Mouse (Mus musculus) adipocyte (in vitro differentiated cells): ENCODE data around the gene Ptgir.

ENCODE experiments used
- DNase-seq: peaks from one replicate; pipeline ENCODE4 v3.0.0-alpha.2; 2016; ENCODE audit warnings: low spot score

The Ptgir gene

GRCm38 (mm10) chr7:16906281-16906680, at the start of gene Ptgir:
Gene Ptgir (plus strand): TSS chr7:16906490.
- no peak for DNase-seq

DNA sequence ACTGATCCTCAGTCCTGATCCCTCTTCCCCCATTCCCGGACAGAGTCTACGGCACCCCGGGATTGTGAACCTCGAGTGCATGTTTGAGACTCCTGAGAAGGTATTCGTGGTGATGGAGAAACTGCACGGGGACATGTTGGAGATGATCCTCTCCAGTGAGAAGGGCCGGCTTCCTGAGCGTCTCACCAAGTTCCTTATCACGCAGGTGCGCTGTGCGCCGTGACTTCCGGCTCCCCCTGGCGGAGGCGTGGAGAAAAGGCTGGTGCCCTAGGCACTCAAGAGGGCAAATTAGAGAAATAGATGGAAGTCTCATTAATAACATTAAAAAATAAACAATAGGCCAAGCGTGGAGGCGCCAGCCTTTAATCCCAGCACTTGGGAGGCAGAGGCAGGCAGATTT, 48.0 kb upstream of the Ptgir start:
- no peak for DNase-seq

DNA sequence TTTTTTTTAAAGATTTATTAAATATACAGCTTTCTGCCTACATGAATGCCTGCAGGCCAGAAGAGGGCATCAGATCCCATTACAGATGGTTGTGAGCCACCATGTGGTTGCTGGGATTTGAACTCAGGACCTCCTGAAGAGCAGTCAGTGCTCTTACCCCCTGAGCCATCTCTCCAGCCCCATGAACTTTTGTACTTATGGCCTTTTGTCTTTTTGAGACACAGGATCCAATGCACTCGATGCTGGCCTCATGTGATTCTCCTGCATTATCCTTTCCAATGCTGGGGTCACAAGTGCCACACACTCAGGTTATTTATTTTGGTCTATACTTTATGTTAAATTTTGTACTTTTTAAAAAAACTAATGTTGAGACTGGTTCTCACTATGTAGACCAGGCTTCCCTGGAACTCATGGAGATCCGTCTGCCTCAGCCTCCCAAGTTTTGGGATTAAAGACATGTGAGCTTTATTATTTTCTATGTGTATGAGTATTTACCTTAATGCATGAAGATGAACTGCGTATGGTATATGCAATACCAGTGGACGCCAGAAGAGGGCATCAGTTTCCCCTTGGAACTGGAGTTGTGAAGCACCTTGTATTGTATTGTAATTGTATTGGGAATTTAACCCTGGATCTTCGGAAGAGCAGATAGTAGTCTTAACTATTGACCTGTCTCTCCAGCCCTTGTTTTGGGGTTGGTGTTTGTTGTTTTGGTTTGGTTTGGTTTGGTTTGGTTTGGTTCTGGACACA, 46.2 kb upstream of the Ptgir start:
- peak; percentile 45 for DNase-seq

- DNase-seq: no peak
These were observed 38.8 kb upstream of the Ptgir start for GRCm38 (mm10) chr7:16867488-16867887.

GRCm38 (mm10) chr7:16869497-16869896, 36.8 kb upstream of the Ptgir start:
- no peak for DNase-seq

GRCm38 (mm10) chr7:16871600-16871999, 34.7 kb upstream of the Ptgir start:
- peak; percentile 26 for DNase-seq

DNA sequence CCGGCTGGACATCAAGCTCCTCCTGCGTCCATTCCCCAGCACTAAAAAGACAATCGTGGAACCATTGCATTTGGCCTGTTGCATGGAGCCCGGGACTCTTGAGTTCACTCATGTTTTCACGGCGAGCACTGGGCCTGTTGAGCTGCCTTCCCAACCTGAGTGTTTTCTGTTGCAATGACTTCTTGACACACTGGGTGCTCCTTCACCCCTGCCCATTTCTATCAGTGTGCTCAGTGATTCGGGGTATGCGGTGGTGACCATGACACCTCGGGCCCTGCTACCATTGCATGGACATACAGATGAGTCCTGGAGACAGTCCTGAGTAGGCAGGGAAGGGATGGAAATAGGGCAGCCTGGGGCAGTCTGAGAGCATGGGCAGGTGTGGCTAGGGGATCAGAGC, 33.8 kb upstream of the Ptgir start:
- DNase-seq: no peak

DNA sequence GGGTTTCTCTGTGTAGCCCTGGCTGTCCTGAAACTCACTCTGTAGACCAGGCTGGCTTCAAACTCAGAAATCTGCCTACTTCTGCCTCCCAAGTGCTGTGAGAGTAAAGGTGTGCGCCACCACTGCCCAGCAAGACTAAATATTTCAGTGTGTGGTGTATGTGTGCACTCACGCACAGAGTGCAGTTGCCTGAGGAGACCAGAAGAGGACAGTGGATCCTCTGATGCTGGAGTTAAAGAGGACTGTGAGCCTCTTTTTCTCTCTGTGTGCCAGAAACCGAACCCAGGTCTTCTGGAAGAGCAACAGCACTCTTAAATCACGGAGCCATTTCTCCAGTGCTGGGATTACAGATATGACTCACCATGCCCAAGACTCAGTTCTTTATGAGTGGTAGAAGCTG, 32.9 kb upstream of the Ptgir start:
- DNase-seq: no peak

GRCm38 (mm10) chr7:16874190-16874589, 32.1 kb upstream of the Ptgir start:
- DNase-seq: peak; percentile 77

DNA sequence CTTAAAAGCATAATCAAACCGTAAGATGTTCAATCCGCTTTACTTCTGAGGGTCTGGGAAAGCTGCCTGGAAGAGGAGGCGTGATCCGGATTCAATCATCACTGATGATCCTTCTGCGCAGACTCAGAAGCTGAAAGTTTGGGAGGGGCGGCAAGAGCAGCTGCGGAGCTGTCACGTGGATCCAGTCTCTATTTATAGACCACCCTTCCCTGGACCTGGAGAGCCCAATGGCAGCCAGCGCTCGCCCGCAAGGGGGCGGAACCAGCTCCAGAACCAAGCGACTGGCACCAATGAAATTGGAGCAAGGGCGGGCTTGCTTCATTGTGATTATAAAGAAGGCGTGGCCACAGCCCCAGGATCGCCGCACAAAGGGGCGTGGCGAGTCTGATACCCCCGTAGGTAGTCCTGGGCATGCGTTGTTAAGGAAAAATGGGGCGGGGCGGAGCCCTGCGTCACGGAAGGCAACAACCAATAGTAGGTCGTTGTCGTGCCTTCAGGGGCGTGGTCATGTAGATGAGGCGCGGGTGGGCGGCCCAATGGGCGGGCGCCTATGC, 31.5 kb upstream of the Ptgir start:
- peak; percentile 99 for DNase-seq

DNA sequence AGATGAGACGGTGACA, 31.2 kb upstream of the Ptgir start, which contains the start of gene Dact3:
TSS of gene Dact3 (plus strand) at position 8 of the 16 bp plus-strand sequence.
- no peak for DNase-seq

DNA sequence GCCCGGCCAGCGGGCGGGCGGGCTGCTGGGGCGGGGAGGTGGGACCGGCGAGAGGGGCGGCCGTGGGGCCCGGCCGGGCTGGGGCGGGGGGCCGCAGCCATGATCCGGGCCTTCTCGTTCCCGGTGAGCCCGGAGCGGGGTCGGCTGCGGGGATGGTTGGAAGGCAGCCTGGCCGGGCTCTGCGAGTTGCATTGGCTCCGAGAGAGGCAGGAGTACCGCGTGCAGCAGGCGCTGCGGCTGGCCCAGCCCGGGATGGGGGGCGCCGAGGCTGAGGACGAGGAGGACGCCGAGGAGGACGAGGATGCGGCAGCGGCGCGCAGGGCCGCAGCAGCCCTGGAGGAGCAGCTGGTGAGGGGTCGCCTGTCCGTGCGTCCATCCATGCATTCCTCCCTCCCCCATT, 31.0 kb upstream of the Ptgir start:
- DNase-seq: no peak

DNA sequence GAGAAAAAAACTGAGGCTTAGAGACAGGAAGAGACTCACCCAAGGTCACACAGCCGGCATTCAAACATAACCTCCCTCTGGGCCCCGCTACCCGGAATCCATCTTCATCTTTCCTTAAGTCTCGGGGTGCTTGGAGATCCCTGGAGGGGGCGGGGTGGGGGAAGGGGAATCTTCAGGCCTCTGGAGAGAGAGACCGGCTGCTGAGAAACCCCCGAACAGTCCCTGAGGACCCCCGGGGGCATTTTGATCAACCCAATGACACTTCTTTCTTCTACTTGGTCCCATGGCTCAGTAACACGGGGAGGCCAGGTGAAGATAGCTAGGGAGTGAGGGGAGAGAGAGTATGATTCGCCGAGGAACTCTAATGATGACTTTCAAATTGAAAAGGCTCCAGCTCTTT, 30.3 kb upstream of the Ptgir start:
- no peak for DNase-seq

- no peak for DNase-seq
These were observed 29.7 kb upstream of the Ptgir start for GRCm38 (mm10) chr7:16876608-16877007.

DNA sequence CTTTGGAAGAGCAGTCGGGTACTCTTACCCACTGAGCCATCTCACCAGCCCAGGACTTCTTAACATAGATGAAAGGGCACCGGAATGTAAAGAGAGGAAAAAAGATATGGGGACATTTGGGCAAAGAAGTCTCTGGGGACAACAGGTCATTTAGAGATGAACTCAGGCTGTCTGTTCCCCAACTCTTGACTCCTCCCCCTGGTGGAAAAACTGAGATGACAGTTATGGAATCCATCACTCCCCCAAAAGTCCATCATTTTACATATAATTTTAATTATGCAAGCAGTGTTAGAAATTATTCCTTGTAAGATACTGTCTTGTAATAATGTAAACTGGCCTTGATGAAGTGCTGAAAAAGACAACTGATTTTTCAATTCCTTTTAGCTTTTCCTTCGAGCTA, 28.6 kb upstream of the Ptgir start:
- no peak for DNase-seq

DNA sequence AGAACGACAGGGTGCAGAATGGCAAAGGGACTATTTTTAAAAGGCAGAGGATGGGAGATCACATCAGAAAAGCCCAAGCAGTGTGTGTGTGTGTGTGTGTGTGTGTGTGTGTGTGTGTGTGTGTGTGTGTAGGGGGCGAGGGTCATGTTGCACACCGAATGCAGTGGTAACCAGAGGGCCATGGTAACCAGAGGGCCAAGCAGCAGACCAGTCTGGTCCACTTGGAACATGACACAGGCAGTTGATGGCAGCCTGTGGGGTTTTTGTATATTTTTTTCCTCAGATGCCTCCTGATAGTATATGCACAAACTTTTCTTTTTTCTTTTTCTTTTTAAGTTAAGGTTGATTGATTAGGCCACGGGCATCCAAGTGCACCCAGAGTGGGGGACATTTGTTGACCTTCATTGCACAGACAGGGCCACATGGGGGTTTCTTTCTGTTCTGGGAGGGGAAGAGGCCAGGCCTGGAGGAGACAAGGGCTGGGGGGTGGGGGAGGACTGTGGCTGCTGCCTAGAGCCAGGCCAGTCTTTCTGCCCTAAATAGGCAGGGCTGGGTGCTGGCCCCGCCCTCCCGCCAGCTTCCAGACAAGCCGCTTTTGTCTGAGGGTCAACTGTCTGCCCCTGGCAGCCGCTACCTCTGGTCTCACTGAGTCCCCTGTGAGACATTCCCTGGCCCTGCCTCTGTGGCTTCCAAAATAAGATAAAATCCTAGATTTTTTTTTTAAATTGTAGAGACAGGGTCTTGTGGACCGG, 26.3 kb upstream of the Ptgir start:
- DNase-seq: no peak

DNA sequence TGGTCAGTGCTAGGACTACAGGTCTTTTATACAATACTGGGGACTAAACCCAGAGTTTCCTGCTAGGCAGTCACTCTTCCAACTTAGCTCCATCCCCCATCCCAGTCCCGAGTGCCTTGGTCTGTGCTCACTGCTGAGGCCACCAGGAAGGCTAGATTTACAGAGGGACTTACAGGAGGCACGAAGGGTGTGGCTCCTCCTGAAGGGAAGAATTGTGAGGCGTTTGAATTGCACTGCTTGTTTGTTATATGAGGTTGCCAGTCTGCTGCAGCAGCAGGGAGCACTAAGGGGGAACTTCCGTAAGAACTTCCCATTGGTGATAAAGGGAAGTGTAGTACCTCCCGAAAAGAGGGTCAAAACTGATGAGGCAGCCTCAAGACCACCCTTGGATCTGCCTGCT, 25.7 kb upstream of the Ptgir start:
- no peak for DNase-seq

DNA sequence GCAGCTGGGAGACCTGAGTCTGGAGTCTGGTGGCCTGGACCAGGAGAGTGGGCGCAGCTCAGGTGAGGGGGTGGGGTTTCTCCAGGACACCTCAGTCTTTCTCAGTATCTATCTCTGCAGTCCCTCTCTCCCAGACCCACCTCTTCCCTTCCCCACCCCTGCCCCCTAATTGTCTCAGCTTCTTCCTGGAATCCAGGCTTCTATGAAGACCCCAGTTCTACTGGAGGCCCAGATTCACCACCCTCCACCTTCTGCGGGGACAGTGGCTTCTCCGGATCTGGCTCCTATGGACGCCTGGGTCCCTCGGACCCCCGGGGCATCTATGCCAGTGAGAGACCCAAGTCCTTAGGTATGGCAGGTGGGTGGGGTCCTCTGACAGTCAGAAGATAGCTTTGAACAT, 23.1 kb upstream of the Ptgir start:
- no peak for DNase-seq

GRCm38 (mm10) chr7:16884334-16884733, 22.0 kb upstream of the Ptgir start:
- DNase-seq: no peak

GRCm38 (mm10) chr7:16885271-16885776, 21.0 kb upstream of the Ptgir start:
- no peak for DNase-seq

DNA sequence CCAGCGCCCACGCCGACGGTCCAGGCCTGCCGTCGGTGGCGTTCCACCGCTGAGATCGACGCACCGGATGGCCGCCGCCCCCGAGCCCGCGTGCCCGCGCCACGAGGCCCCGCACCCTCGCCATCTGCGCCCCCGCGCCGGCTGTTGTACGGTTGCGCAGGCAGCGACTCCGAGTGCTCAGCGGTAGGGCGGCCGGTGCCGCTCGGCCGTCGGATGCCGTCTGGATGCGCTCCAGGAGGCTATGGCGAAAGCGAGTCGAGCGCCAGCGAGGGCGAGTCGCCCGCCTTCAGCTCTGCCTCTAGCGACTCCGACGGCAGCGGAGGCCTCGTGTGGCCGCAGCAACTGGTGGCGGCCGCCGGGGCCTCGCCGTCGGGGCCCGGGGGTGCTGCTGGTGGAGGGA, 20.4 kb upstream of the Ptgir start:
- no peak for DNase-seq

- peak; percentile 32 for DNase-seq
These were observed 15.8 kb upstream of the Ptgir start for GRCm38 (mm10) chr7:16890536-16890935.

GRCm38 (mm10) chr7:16890944-16891343, 15.3 kb upstream of the Ptgir start:
- peak; percentile 77 for DNase-seq
